Mouse (Mus musculus) common myeloid progenitor, adult 5-6 weeks (primary cell): ENCODE measurements around the gene Map2. TPM values are rescaled to one million over a fixed set of nuclear protein-coding genes. Genes with fewer than 3 reads are reported as not detected.

Experiments
- ATAC-seq: replicated peaks from 2 replicates; pipeline ENCODE4 v1.8.0; 2016; ENCODE audit warnings: low read depth, mild to moderate bottlenecking, moderate TSS enrichment, inconsistent platforms; ENCODE audit not compliant: poor library complexity, severe bottlenecking
- total RNA-seq: library from RNA; stranded (forward); fragments of 200-1000, 187-1606 nt; gene quantifications from 2 replicates; pipeline ENCODE4 v1.2.3, GENCODE M21; 2017

Gene Map2
- total RNA-seq, 1 experiment from 2014 or later: not detected

DNA sequence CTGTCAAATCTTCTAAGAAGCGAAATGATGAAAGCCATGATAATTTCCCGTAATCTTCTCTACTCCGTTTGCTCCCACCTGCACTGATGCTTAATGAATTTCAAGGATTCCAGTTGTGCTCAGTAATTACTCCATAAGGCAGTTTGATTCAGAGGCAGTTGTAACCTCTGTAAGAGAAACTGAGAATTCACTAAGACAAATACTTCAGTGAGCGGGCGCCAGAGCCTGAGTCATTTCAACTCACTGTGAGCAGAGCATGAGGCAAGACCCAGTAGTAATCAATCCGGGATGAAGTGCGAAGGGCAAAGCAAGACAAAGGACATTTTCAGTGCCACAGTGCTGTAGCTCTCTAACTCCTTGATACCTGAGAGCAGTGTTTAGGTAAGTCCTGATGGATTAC lies 194.4 kb downstream of the Map2 start:
- no peak for ATAC-seq

DNA sequence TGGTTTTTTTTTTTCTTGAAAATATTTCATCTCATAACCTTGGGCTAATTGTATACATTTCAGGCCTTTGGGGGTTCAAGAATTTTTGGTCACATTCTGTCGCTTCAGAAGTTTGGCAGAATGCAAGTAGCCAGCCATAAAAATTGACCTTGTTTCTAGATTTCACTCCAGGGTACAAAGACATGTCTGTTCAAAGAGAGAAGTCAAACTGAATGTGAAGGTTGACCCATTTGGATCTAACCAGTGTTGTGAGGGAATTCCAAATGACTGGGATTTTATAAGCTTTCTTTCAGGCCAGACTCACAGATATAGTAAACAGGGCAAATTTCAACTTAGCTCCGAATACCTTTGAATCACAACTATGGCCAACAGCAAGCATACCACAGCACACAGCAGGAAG lies 196.3 kb downstream of the Map2 start:
- no peak for ATAC-seq

DNA sequence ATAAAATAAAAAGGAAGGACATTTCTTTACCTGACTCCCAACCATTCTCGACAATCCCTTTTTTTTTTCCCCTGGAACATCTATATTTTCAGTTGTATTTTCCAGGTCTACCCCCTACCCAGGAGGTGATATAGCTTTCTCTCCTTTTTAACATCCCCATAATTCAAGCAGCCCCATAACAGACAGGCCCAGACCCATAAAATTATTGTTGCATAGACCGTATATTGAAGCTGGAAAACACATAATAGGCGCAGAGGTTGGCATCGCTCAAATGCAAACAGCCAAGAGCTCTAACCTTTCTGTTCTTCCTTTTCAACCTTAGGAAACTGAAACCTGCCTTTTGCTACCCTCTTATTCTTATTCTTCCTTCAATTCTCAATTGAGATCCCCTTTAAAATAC lies 211.2 kb downstream of the Map2 start:
- no peak for ATAC-seq

DNA sequence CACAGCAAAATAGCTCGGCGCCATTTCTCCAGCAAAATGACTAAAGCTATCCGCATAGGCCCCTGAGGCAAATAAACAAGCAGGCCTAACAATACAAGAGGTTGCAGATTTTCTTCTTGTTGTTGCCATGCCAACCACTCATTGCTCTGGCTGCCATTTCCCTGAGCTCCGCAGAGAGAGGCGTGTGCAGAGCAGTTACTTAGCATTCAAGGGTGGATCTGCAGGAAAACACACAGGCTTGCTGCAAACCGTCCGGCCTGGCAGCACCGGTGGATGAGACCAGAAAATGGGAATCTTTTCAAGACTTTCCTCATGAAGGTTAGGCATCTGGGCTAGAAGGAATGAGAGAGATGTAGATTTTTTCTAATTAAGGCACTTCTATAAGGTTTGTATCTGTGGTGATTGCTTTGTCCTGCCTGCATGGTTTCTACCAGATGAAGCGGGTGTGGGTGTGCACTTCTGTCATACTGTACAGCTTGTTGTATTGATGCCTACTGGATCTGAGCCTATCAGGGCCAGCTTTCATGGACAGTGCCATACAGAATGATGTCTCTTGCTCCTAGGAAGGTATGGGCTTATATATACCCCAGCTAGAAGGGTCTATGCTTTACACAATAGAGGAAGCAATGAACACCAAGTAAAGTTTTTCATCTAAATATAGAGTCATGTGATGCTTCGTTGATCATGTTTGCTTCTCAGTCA lies 211.8 kb downstream of the Map2 start:
- ATAC-seq: no peak

DNA sequence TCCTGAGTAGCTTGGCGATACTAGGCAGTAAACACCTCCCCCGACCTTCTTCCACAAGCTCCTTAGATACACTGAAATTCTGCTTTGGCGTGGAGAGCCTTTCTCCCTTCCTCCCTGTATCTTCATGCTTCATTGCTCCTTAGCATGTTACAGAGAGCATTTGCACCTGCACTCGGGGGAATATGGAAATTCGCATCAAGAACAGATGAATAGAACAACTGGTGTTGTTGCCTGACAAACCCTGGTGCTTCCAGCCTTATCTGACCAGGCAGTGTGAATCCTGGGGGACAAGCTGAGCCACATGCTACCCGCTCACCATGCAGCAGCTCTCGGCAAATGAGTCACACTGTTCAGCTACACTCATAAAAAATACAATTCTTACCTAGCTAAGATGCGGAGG lies 213.5 kb downstream of the Map2 start:
- no peak for ATAC-seq

DNA sequence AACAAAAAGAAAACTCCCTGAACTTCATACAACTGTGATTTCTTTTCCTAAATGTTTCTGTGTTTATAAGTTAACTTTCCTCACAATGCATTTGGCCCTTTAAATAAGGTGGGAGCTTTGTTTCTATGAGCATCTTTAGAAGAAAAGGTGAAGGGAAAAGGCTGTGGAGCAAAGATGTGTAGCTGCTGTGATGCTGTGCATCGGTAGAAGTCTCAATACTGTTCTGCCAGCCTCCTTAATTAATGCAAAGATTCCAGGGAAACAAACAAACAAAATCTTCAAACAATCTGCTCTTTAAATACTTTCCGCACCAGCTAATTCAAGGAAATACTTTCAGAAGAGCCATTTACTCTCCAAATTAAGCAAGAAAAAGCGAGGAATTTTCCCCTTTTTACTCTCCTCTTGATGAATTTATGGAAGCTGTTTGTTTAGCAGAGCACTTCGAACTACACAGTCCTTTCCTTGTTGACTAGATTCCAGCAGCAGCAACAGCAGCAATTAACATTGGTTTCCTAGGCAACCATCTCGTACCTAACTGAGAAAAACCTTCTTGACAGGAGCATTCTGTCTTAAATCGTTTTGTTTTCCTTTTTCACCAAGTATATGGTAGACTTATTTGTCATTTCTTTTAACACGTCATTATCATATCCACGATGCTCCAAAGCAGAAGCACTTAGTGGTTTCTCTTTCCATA lies 220.0 kb downstream of the Map2 start:
- no peak for ATAC-seq

DNA sequence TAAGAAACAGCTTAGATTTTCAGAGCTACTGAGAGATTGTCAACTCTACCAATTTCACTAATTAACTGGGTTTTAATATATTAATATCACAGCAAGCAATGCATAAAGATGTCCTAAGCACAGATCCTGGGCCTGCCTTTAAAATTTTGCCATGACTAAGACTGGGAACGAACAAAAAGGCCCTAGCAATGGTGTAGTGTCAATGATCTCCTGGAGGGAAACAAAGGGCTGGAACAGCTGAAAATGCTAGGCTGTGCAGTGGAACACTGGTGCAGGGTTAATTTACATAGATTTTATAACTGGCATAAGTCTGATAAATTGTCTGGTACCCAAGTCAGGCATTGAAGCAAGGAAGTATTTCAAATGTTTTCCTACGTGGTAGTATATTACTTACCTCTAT lies 220.8 kb downstream of the Map2 start:
- no peak for ATAC-seq

DNA sequence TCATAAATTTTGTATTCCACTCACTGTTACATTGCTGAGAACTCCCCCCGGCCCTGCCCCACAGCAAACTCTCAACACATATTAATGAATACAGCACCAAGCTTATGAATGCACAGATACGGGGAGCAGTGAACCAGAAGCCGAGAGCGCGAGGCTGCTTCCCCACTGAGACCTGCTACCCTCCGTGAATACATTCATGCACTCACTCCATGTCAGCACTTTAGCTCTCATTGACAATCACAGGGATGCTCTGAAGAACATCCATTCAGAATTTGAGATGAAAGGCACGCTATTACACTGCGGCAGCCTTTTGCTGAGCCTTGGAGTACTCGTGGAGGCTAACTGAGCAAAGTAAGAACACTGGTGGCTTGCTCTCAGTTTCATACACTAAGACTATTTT lies 226.8 kb downstream of the Map2 start:
- ATAC-seq: no peak

DNA sequence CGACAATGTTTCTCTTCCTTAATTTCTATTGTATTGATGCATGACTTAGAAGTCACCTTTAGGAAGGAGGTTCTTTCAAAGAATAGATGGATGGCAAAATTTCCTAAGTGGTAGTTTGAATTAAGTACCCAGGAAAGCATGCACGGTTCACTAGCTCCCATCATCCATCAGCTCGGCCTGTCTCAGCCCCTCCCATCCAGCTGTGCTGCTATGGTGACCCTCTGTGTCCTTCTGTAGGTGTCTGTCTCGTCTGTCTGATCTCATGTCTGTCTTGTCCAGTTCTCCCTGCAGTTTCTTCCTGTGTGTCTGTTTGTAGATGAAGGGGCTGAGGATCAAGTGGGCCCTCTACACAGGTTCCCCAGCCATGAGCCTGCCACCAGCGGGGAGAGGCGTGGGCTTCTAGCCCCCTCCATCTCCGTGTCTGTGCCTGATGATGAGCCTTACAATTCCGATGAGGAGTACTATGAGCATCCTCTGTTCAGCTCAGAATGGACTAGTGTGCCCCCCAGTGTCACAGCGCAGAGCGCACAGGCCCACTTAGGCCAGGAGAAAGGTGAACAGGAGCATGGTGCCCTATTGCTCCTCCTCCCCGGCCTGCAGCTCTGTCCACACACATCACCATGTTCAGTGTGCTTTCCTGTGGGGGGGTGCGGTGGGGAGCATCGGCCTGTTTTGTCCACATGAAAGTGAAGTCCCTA lies 232.3 kb downstream of the Map2 start:
- ATAC-seq: no peak

DNA sequence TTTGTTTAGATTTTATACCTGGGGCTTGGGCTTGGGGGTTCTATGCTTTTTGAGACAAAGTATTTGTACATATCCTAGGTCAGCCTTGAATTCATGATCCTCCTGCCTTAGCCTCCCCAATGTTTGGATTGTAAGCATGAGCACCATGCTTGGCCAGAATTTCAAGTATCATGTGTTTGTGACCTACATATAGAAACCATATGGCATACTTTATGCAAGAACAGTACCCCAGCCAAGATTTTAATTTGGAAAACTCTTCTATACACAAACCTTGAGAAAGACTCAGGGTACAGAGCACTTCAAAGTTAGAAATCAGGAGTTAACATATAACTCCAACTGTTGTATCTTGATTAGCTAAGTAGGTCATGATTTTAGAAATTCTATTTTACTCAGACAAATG lies 243.3 kb downstream of the Map2 start:
- no peak for ATAC-seq

DNA sequence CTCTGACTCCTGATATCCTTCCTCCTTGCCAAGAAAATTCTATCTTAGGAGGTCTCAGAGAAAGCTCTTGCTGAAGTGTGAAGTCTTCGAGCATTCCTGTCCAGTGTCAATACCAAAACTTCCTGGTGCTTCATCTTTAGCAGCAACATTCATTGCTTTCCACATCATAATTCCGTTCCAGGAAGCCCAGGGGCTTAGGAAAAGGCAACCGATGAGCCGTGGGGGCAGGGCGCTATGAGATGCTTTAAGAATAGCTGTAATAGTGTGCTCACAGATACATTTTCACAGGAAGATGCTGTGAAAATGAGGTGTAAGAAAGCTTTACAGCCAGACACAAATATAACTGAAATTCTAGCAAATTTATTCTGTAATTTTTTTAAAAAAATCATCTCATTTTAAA lies 251.0 kb downstream of the Map2 start:
- ATAC-seq: no peak

DNA sequence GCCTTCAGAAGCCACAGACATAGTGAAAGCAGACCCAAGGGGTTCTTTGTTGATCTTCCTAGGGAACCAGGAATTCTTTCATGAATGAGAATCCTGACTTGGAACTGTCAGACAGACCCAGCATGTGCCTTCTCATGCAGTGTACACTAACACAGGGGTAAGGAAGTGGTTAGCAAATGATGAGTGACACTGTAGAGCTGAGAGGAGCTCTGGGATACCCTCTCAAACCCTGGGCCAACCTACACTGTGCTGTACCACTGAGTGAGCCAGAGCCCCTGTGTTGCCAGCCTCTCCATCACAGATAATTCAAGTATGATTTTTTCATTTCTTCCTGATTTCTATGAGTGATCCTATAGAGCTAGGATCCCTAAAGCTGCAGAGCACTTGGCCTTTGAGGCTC lies 255.9 kb downstream of the Map2 start:
- no peak for ATAC-seq

DNA sequence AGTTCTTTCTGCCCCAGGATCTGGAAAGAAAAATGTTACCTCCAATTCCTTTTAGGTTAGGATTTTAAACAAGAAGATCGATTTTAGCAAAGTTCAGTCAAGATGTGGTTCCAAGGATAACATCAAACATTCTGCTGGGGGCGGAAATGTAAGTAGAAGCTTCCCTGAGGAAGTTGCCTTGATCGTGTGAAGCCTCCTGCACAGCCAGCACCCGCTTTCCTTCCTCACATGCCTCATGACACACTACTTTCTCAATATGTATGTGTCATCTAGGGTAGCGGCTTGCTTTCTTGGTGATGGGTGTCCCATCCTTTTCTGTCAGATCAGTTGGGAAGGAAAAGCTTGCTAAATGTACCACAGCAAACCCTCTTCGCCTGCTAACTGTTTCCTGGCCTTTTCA lies 256.4 kb downstream of the Map2 start:
- no peak for ATAC-seq

DNA sequence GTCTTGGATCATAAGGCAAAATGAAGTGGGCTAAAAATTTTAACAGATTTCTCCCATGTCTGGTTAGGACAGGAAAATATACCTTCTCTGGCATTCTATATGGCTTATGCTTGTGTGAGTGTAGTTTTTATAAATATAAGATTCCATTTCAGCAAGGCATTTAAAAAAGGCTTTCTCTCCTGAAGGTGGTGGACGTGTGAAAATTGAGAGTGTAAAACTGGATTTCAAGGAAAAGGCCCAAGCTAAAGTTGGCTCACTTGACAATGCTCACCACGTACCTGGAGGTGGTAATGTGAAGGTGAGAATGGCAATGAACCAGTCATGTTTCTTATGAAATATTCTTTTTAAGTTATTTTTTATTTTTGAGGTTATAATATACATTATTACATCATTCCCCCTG lies 263.0 kb downstream of the Map2 start:
- ATAC-seq: no peak

DNA sequence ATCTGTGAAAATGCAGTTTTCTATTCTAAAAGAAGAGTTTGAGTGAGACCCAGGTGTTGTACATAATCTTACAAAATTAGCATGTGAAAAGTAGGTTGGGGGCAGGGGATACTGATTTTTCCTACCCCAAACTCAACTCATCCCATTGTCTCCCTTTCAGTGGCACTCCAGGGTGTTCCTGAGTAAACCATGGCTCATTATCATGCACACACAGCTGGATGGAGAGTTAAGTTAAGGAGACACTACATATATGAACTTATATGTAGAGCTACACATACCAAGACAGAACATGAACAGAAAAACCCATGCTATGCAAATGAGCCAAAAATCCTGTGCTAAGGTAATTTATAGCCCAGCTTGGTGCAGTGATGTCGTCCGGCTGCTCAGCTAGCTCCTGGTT lies 267.8 kb downstream of the Map2 start:
- ATAC-seq: no peak

DNA sequence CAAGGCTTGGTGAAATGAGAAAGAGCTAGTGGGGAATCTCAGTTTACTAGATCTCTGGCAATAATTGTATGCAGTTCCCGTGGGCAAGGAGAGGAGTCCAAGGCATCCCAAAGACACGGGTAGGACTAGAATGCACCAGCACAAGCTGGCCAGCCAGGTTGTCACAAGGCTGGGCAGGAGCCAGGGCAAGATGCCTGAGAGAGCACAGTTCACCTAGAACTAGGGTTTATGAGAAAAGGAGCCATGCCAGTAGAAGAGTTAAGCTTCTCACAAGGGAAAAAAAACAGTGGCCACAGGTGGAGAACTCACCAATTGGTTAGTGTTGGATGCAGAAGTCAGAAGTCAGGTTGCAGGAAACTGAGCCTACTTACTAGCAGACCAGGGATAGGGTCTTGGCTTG lies 274.4 kb downstream of the Map2 start:
- ATAC-seq: no peak

DNA sequence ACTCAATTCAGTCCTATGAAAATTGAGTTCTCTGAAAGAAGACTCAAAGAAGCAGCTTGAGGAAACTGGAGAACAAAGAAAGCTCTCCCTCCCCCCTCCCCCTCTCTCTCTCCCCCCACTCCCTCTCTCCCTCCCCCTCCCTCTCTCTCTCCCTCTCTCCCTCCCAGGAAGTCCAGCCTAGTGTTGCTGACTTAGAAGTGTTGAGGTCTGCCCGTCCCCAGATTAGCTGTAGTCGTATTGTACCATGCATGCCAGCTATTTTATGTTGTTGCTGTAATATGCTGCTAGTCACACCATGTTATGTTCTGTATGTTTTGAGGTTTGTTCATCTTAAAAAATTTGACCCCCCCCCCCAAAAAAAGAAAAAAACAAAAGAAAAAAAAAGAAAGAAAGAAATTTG lies 281.5 kb downstream of the Map2 start:
- ATAC-seq: no peak

DNA sequence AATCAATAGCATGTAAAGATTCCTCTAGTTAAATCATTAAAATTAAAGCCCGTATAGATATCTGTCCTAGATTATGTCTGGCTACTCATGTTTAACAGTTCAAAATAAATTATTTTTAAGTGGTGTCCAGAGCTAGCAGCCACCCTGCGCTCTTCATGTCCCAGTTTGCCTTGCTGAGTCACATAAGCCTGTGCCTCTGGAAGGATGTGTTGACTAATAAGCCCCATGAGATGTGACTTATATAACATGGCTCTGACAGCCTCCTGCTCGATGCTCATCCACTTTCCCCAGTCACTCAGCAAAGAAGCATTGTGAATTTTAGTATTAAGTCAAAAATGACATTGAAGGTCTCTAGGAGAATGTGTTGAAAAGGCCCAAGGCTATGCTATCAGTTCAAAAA lies 282.7 kb downstream of the Map2 start:
- no peak for ATAC-seq

DNA sequence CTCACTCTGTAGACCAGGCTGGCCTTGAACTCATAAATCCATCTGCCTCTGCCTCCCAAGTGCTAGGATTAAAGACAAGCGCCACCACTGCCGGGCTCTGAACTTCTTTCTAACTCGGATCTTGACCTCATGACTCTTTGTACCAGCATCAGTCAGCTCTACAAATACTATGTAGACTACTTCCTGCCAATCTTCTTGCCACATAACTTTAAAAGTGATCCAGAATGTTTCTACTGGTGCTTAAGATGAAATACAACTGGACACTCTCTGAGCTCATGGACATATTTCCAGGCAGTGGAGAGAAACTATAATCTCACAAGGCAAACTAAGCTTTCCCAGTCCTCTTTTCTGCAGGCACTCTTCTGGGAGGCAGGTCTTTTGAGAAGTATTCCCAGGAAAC lies 284.3 kb downstream of the Map2 start:
- no peak for ATAC-seq

DNA sequence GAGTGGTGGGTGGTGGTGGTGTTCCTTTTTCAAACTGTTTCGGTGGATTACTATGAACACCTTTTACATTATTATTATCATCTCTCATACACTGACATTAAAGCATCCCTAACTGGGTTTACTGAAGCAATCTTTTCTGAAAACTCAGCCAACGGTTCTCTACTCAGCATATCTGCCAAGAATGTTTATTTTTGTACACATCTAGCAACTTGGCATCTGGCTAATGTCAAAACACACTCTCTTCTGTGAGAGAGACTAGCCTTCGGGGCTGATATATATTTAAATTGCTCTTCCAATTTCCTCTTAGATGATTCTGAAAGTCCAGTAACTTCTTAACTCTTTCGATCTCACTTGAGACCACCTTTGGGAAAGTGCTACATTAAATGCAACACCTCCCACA lies 285.8 kb downstream of the Map2 start:
- ATAC-seq: no peak
